Comparison of ENCODE assay signal across 8 mouse cellular contexts in genomic region chr13:79027877-79028760, GRCm38 (mm10).
DNase-seq lines count a peak whose midpoint lies in the region; ATAC-seq and TF ChIP-seq lines count a peak whose summit lies in the region.

No protein-coding gene starts in this region.

- peaks cover 9% of the 10 kb centered on the region for H3K4me1 ChIP-seq in E14TG2a.4 (replicated peaks; ENCODE audit: low read depth, low read length)
- H3K4me1 ChIP-seq in neural tube, embryonic 14.5 days (ENCODE audit: control insufficient read depth, insufficient read depth, low read length): no peaks in the 10 kb centered on the region

- TF ChIP-seq CTCF in E14TG2a.4 (conservative IDR thresholded peaks at IDR 0.05; ENCODE audit: low read length): peak; percentile 56
- TF ChIP-seq CTCF in brain, embryonic 14.5 days (IDR thresholded peaks at IDR 0.05; ENCODE audit: borderline replicate concordance, extremely low read depth, insufficient read depth, insufficient read length): peak; percentile 68

- no peak overlapping the region for H3K27ac ChIP-seq in neural tube, embryonic 14.5 days (ENCODE audit: low read depth, low read length)

- H3K27me3 ChIP-seq in E14TG2a.4 (ENCODE audit: insufficient read depth, low read length): no peaks in the 10 kb centered on the region
- no peaks in the 10 kb centered on the region for H3K27me3 ChIP-seq in neural tube, embryonic 14.5 days (ENCODE audit: control insufficient read depth, insufficient read depth, low read length)

- H3K9me3 ChIP-seq in E14TG2a.4 (ENCODE audit: low read length): no peaks in the 10 kb centered on the region
- no peaks in the 10 kb centered on the region for H3K9me3 ChIP-seq in neural tube, embryonic 14.5 days (ENCODE audit: control insufficient read depth, low read length)

- H3K9ac ChIP-seq in neural tube, embryonic 14.5 days (replicated peaks; ENCODE audit: low read depth, low read length): no peak overlapping the region

- ATAC-seq in neural tube, embryonic 14.5 days (ENCODE audit: low read depth): peak; percentile 72
- no peak for ATAC-seq in megakaryocyte progenitor cell, adult 5-6 weeks (replicated peaks; ENCODE audit: poor library complexity)

- peak; percentile 8 for DNase-seq in heart, adult 8-10 months (ENCODE audit: low spot score)
- DNase-seq in heart, adult 9 months (ENCODE audit: low spot score in 2 of 2): no peak
- DNase-seq in brain, embryonic 14.5 days (ENCODE audit: low read depth): peak; percentile 82
- DNase-seq in forelimb bud, embryonic 11.5 days (ENCODE audit: low read depth, low spot score): peak; percentile 41
- peak; percentile 23 to 57 for DNase-seq in layer of hippocampus, postnatal 14 days (ENCODE audit: low spot score in 2 of 2)

- no peak overlapping the region for H3K4me3 ChIP-seq in E14TG2a.4 (replicated peaks; ENCODE audit: low read length)
- H3K4me3 ChIP-seq in neural tube, embryonic 14.5 days (ENCODE audit: low read depth, low read length): no peak overlapping the region

- WGBS in neural tube, embryonic 14.5 days: 38% methylated on average over 4 of the region's 4 CpGs

- H3K4me2 ChIP-seq in neural tube, embryonic 14.5 days (ENCODE audit: low read depth, low read length): no peak overlapping the region

- no peaks in the 10 kb centered on the region for H3K36me3 ChIP-seq in E14TG2a.4 (ENCODE audit: insufficient read depth, low read length)
- no peaks in the 10 kb centered on the region for H3K36me3 ChIP-seq in neural tube, embryonic 14.5 days (ENCODE audit: control insufficient read depth, insufficient read depth, low read length)

- no peak for TF ChIP-seq POLR2A in brain, embryonic 14.5 days (IDR thresholded peaks at IDR 0.05; ENCODE audit: borderline replicate concordance, extremely low read depth, insufficient read depth, insufficient read length, poor library complexity, severe bottlenecking)

Comparison
In these comparisons a context has a peak if more than half of its experiments do, and no peak if none do; other contexts are left out.
1. DNase-seq: peak in heart, adult 8-10 months (single experiment), brain, embryonic 14.5 days (single experiment), forelimb bud, embryonic 11.5 days (single experiment) and layer of hippocampus, postnatal 14 days (2 of 2); none in heart, adult 9 months (0 of 2).